Mouse (Mus musculus): ENCODE measurements around the gene Kcnj15.

GRCm38 (mm10) chr16:95284085-95284727, 26.8 kb downstream of the Kcnj15 start:
- TF ChIP-seq POLR2A (IDR thresholded peaks at IDR 0.05; ENCODE audit: extremely low read depth, insufficient read depth, low read length) (no peak), CTCF (IDR thresholded peaks at IDR 0.05; ENCODE audit: extremely low read depth, insufficient read depth, low read length) (no peak)
